Mouse (Mus musculus): Measurements from ENCODE around the gene Cyp27b1.

Gene Cyp27b1

DNA sequence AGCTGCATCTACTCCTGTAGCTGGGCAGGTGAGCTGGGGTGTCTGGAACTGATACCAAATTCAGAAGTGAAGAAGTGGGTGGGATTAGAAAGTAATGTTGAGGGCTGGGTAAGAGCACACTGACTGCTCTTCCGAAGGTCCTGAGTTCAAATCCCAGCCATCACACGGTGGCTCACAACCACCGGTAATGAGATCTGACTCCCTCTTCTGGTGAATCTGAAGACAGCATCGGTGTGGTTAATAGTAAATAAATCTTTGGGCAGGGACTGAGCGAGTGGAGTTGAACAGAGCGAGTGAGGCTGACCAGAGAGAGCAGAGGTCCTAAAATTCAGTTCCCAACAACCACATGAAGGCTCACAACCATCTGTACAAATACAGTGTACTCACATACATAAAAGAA lies 37.6 kb downstream of the Cyp27b1 start:
- no peak for DNase-seq (ENCODE audit: low read depth, low spot score)

DNA sequence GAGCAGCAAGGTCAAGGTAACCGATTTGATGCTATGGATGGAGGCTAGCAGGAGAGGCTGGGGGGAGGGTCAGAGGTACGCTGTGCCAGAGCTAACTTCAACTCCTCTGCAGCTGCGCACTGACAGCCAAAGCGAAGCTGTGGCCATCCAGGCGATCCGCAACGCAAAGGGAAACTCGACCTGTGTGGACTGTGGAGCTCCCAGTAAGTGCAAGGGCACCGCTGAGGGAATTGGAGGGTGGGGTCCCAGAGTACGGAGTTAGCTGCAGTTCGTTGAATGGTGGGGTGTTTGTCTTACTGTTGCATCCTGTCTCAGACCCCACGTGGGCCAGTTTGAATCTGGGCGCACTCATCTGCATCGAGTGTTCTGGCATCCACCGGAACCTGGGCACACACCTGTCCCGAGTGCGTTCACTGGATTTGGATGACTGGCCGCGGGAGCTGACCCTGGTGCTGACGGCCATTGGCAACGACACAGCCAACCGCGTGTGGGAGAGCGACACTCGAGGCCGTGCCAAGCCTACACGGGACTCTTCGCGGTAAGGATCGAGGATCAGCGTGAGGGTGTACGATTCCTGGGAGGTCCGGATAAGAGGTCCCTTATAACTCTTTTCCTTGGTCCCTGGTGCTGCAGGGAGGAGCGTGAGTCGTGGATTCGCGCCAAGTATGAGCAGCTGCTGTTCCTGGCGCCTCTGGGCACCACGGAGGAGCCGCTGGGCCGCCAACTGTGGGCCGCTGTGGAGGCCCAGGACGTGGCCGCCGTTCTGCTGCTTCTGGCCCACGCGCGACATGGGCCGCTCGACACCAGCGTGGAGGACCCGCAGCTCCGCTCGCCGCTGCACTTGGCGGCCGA lies 42.7 kb downstream of the Cyp27b1 start:
- peak; percentile 69 for DNase-seq (ENCODE audit: low read depth, low spot score)

DNA sequence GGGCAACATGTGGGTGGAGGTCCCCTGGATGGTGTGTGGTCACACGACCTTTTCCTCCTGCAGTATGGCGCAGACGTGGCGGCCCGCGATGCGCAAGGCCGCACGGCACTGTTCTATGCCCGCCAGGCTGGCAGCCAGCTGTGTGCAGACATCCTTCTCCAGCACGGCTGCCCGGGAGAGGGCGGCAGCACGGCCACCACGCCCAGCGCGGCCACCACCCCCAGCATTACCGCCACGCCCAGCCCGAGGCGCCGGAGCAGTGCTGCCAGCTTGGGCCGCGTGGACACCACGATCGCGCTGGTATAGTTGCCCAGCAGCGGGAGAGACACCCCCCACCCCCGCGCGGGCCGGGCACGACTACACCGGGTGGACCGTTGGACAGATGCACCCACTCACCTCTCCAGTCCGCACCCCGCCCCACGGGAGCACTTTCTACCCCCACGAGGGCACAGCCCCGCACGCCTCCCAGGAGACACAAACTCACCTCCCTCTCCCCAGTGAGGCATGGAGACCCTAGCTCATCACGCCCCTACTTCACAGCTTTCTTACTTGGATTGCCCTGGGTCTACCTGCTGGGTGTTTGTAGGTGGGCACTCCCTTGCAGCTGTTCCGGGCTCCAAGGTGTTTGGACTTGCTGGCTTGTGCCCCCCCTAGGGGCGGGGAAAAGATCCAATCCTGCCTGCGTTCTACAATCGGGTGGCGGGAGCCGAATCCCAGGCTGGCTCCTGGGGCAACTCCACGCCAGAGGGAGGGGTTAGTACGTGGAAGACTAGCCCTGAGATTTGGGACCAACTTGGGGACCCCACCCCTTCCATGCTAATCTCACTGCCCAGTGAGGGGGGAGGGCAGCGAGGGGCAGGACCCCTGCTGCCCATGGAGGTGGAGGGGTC lies 43.7 kb downstream of the Cyp27b1 start:
- DNase-seq (ENCODE audit: low read depth, low spot score) = no peak

DNA sequence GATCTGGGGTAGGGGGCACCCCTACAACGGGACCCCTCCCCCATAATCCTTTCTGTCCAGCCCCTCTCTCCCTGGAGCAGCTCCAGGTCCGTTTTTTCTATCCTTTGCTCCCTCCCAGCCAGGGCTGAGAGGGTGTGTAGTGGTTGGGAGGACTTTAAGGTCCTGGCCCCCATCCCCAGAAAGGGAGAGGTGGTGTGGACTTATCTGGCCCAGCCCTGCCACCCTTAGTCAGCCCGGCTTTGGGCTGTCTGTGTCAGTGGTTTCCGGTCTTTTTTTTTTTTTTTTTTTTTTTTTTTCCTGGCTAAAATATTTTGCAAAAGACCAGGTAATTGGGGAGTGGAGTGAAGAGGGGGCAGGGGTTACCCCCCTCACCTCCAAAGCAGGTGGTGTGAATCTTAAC lies 44.7 kb downstream of the Cyp27b1 start:
- DNase-seq (ENCODE audit: low read depth, low spot score) = no peak

DNA sequence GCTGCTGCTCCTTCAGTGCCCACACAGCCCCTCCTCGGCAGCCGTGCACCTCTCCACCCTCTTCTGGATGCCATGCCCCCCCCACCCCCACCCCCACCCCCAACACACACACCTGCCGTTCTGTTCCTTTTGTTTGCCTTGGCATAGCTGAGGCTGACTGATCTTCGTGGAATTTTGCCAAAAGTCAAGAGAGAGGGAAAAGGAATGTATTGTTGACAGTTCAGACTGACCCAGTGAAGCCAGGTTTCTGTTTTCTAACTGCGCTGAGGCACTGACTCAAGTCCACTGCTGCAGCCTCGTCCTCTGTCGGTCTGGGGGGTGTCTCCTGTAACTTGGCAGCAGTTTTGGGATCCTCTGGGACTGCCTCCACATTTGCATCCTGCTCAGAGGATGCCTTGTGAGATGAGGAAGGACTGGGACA lies 46.3 kb downstream of the Cyp27b1 start:
- no peak for DNase-seq (ENCODE audit: low read depth, low spot score)

DNA sequence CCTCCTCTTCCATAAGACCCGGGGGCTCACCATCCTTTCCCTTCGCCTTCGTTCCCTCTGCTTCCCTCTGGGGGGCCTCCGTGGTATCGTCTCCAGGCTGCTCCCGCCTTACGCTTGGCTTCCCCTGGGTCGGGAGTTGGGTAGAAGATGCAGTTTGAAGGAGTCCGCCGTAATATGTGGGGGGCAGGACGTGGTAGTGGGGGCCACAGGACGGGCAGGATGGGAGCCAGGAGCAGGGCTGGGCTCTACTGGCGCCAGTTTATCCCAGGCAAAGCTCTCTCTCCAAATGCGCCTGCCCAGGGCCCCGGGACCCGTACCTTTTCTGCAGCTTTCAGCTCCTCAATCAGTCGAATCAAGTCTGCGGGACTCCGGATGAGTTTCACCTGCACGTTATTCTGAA lies 50.5 kb downstream of the Cyp27b1 start:
- DNase-seq (ENCODE audit: low read depth, low spot score) = peak; percentile 33

DNA sequence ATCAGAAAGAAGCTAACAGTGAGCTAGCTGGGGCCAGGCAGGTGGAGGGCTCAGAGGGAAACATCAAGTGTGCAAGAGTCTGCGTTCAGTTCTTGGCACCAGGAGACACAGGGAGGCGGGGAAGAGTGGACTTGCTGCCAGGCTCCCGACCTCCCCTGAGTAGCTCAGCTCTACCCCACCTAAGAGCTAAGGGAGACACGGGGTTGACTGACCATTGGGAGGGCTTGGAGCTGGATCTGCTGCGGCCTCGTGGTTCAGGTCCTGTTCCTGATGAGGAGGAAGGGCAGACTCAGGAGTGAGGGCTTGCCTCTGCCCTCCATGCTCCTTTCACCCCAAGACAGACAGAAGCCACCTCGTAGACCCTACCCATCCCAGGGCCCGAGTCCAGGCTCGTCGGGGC lies 51.1 kb downstream of the Cyp27b1 start:
- DNase-seq (ENCODE audit: low read depth, low spot score) = no peak

DNA sequence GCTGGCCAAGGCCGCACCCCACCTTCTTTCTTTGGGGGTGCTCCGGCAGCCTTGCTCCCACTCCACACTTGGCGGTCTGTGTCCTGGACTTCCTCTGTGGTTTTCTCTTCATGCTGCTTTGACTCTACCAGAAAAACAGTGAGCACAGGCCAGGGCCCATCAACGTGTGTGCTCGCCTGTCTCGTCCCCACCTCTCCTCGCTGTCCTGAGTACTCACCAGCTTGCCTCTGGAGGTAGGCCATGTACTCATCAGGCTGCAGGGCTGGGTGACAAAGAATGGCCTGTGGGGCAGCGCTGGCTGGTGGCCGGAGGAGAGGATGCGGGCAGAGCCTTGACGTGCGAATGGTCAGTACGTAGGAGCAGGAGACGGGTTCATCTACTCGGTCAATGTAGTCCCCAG lies 51.8 kb downstream of the Cyp27b1 start:
- DNase-seq (ENCODE audit: low read depth, low spot score) = no peak

DNA sequence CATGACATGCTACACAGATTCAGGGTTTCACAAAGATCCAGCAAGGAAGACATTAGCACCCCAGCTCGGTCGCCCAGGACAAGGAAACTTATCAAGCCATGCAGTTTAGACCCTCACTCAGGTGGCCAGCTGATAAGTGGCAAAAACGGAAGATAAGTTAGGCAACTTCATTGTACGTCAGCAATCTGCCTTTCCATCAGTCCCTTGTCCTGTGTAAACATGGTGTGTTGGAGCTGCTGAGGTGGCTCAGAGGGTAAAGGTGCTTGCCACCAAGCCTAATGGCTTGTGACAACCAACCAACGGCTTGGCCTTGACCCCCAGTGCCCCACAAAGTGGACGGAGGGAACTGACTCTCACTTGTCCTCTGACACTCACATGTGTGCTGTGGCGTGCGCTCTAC lies 52.4 kb downstream of the Cyp27b1 start:
- DNase-seq (ENCODE audit: low read depth, low spot score) = no peak

DNA sequence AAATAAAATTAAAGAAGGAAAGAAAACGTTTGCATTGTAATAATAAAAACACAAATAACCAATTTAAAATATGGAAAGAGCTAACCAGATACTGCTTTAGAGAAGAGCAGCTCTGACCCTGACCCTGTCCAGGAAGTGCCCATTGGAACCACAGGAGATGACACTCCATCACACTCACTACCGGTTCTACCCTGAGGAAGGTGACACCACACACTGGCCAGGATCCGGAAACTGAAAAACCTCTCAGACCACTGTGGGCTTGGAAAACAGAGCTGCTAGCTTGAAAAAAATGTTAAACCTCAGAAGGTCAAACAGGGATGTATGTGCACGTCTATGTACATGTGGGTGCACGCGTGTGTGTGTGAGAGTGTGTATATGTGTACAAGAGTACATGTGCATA lies 53.1 kb downstream of the Cyp27b1 start:
- no peak for DNase-seq (ENCODE audit: low read depth, low spot score)

All from ZHBTc4 (cell line).